Mouse (Mus musculus) right cerebral cortex, postnatal 4 days (tissue): ENCODE data around the gene Mal.
"Not testable (repeated sequence)": the region's sequence is repeated elsewhere in the genome, so short reads cannot be mapped to it uniquely, and the experiment has no call there.

Experiments
- DNase-seq: peaks from one replicate; pipeline ENCODE4 v3.0.0-alpha.2; 2022

The Mal gene

DNA sequence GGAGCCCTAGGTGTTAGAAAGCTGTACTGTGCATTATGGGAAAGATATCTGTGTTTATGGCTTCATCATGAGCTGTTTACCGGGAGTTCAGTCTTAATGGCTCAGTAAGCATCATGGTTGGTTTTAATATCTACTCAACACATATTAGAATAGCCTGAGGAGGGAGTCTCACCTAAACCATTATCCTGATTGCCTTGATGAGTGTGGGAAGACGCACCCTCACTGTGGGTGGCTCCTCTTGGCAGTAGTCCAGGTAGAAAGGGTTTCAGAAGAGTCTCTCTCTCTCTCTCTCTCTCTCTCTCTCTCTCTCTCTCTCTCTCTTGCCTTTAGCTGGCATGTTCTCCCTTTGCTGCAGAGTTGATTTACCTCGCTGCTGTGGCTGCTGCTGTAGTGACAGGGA lies 34.4 kb downstream of the Mal start:
- no peak for DNase-seq

- no peak for DNase-seq
Observed at GRCm38 (mm10) chr2:127619311-127619710, 37.2 kb downstream of the Mal start.

DNA sequence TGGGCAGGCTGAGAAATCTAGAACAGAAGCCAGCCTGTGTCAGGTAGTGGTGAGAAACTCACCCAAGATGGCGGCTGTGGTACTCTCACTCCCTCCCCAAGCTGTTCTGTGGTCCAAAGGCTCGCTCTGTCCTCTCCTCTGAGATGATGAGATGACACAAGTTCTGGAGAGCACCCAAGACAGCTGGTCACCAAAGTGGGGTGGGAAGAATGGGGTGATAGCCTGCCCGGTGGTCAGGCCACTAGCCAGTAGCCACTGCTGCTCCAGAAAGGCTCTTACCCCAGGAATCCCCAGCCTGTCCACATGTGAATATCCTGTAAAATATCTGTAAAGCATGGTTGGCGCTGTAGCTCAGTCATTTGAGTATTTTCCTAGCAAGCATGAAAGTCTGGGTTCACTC lies 44.2 kb downstream of the Mal start:
- no peak for DNase-seq

DNA sequence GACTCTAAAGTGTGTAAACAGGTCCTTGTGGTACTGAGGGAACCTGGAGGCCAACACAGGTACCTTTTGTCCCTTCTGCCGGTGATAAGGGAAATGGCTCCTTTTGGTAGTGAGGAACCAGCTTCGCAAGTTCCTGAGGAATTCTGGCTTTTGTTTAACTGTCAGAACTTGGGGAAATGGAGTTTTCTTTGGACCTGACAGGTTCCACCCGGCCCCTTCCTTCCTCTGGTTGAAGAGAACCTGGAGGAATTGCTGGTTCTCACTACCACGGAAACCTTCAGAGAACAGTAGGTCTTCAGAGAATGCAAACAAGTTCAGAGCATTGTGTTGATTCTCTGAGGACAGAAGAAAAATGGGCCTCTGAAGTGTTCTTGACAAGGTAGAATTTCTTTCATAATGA lies 45.1 kb downstream of the Mal start:
- no peak for DNase-seq

- DNase-seq = no peak
Observed at GRCm38 (mm10) chr2:127608986-127609385, 47.5 kb downstream of the Mal start.

DNA sequence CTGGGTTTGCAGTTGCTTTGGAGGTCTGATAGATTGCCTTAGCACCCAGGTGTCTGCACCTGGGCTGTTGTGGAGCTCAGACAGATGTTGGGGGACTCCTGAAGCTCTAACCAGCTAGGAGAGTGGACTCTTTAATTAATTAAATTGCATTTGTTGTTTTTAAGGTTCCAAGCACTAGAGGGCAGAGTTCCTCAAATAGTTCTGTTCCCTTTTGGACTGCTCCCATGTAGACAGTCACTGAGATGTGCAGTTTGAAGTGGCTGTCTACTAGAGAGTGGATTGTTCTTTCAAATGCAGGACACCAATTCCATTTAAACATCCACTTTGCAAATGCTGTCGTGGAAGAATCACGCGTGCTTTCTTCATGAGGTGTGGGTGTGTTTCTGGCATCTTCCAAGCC lies 48.3 kb downstream of the Mal start:
- no peak for DNase-seq

DNA sequence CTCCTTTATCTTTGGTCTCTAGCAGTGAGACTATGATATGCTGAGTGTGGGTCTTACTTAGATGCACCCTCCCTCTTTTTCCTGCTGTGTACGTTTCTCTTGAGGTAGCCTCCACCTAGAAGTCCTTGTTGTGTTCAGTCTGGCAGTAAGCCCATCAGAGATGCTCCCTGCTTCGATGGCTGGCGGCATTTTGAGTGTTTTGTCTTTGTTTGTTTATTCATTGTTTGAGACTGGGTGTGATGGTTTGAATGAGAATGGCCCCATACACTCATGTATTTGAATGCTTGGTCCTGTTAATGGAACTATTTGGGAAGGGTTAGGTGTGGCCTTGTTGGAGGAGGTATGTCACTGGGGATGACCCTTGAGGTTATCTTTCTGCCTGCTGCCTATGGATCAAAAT lies 51.3 kb downstream of the Mal start:
- no peak for DNase-seq

GRCm38 (mm10) chr2:127603383-127603782 lies 53.1 kb downstream of the Mal start:
- DNase-seq = not testable (repeated sequence)

GRCm38 (mm10) chr2:127590840-127591239 lies 65.7 kb downstream of the Mal start:
- DNase-seq = no peak

- DNase-seq = no peak
Observed at GRCm38 (mm10) chr2:127590204-127590603, 66.3 kb downstream of the Mal start.

- no peak for DNase-seq
Observed at GRCm38 (mm10) chr2:127588897-127589296, 67.6 kb downstream of the Mal start.

DNA sequence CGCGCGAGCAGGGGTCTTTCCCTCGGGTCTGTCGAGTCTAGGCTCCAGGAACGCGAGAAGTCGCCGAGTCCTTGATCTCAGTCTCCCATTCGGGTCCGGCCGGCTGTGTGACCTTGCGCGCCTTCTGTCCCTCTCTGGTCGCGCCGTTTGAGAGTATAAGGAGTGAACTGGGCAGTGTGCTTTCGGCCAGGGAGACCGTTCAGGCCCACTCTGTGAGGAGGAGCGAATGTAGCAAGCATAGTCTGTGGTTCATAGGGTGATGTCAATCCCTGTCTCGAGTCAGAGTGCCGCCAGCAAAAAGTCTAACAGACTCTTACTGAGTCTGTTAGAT lies 69.0 kb downstream of the Mal start:
- DNase-seq = no peak

DNA sequence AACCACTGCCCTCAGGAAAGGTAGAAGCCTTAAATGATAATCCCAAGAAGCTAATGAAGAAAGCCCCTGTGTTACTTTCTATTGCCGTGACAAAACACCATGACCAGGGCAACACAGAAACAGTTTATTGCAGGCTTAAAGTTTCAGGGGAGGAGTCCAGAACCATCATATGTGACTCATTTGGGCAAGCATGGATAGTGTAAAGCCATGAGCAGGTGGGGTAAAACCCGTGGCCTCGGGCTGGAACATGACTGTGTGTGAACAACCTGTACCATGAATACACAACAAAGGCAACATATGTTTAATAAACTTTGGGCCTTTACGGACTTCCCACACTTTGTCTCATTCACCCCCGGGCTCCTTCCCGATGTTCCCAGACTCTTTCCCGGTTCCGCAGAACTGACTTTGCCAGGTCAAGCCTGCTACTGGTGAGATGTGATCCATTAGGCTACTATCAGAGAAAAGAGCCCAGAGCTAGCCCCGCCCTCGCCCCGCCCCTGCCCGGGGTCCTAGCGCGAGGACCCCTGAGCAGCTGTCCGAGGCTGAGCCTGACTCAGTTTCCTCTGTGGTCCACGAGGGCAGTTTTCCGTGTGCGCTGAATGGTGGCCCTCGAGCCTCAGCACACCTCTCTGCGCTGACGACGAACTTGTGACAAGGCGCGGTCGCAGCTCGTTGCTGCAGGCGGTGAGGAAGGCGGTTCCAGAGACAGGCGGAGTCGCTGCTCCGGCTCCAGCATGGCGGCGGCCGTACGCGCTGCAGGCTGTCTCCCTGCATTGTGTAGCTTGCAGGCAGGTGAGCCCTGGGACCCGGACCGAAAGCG lies 69.6 kb downstream of the Mal start, which contains the start of the genes Zfp661 and Mrps5:
Zfp661 (minus strand) TSS at position 401 of the 820 bp plus-strand sequence.
Mrps5 (plus strand) TSS at position 529 of the 820 bp plus-strand sequence.
- DNase-seq = peak; percentile 86

DNA sequence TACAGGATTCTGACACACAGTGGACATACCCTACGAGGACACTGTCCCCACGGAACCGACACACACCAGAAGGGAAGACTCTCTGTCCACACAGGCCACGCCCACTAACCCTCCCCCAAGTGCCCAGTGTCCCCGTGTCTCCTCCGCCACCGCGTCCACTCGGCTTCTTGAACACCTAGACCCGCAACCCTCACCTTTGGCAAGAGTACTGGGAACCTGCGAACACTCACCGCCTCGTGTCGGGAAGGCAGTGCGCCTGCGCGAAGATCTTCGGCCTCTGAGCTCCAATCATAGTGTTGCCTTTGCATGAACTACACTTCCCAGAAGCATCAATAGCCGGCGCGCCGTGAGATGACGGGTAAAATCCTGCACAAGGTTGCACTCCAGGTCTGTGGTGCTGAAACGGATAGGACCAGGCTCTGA lies 72.0 kb downstream of the Mal start:
- peak; percentile 93 for DNase-seq
